Mouse (Mus musculus) intestine, postnatal 0 days (tissue): ENCODE measurements around the gene Plekhm2. TPM values are rescaled to one million over a fixed set of nuclear protein-coding genes. Genes with fewer than 3 reads are reported as not detected.

Experiments
- ATAC-seq: fragments of 200-750 bp; cut with Nextera tagmentation; 2 replicates; pipeline ENCODE4 v1.8.0; 2017; ENCODE audit warnings: mild to moderate bottlenecking, moderate TSS enrichment, moderate library complexity
- H3K27ac ChIP-seq: fragments of 300-500 bp; sonication (generic); 2 replicates; pipeline ENCODE4 v1.5.1; 2014; ENCODE audit warnings: mild to moderate bottlenecking, low read depth, low read length, moderate library complexity
- H3K27me3 ChIP-seq: fragments of 300-500 bp; sonication (generic); replicated peaks from 2 replicates; pipeline ENCODE4 v1.6.1; 2014; ENCODE audit warnings: low read length, mixed read lengths; ENCODE audit not compliant: control insufficient read depth, insufficient read depth
- H3K36me3 ChIP-seq: fragments of 300-500 bp; sonication (generic); 2 replicates; pipeline ENCODE4 v1.6.1; 2014; ENCODE audit warnings: mild to moderate bottlenecking, moderate library complexity; ENCODE audit not compliant: control insufficient read depth, insufficient read depth
- H3K4me1 ChIP-seq: fragments of 300-500 bp; sonication (generic); replicated peaks from 2 replicates; pipeline ENCODE4 v1.6.1; 2014; ENCODE audit warnings: antibody characterized with exemption, low read length, mixed read lengths; ENCODE audit not compliant: control insufficient read depth, insufficient read depth
- H3K4me2 ChIP-seq: fragments of 300-500 bp; sonication (generic); replicated peaks from 2 replicates; pipeline ENCODE4 v1.6.1; 2014; ENCODE audit warnings: low read depth, mild to moderate bottlenecking, moderate library complexity
- H3K4me3 ChIP-seq: fragments of 300-500 bp; sonication (generic); 2 replicates; pipeline ENCODE4 v1.5.1; 2014; ENCODE audit warnings: low read depth, low read length
- H3K9ac ChIP-seq: fragments of 300-500 bp; sonication (generic); 2 replicates; pipeline ENCODE4 v1.6.1; 2014; ENCODE audit warnings: mild to moderate bottlenecking, low read depth, low read length
- H3K9me3 ChIP-seq: fragments of 300-500 bp; sonication (generic); 2 replicates; pipeline ENCODE4 v1.6.1; 2016; ENCODE audit warnings: mixed run types; ENCODE audit not compliant: control insufficient read depth
- CTCF ChIP-seq: sonication (generic); IDR thresholded peaks from 2 replicates; pipeline ENCODE4 v1.5.1; 2016; ENCODE audit warnings: low read depth, mild to moderate bottlenecking, control low read depth, antibody characterized with exemption, moderate library complexity
- WGBS: fragments of 180-500 bp; shearing (Covaris S2); extraction: QIAGEN DNeasy Blood & Tissue Kit; methylation state at CpG from one replicate; pipeline ENCODE4 v1.1.7; 2014; 5-methylcytosine and 5-hydroxymethylcytosine counted together
- polyA plus RNA-seq: library from polyadenylated mRNA; unstranded; fragments of >200 nt; fragmentation: Nextera tagmentation; extraction: Ambion mirVana; gene quantifications from 2 replicates; pipeline ENCODE4 v1.2.1, GENCODE M21; 2015

Gene Plekhm2
- polyA plus RNA-seq, 1 experiment from 2014 or later = 3.1 TPM

DNA sequence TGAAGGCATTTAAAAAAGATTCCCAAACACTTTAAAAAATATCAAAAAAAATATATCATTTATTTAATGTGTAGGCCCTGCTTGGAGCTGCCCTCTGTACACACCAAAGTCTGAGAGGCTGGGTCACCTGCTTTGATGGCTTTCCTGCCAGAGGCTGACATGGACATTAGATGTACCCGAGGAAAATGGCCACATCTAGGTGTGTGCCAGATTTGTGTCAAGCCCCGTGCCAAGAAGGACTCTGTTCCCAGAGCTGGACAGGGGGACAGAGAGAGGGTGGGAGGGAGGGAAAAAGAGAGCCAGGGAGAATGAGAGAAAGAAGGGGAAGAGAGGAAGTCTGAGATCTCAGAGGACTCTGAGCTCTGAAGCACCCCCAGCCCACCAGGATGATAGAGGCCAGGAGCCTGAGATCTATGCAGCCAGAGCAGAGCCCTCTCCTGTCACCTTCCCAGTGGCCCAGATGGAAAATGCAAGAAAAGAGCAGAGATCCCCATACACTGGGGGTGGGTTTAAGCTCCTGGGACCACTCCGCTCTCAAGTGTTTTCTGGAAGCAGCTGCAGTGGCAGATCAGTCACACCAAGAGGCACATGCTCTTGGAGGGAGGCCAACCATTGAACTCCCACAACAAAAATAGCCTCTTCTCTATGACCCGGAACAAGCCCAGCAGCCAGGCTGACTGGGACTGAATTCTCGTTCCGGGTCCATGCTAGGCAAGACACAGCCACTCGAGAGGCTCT lies 21.4 kb downstream of the Plekhm2 start:
- no peak for ATAC-seq
- Histone ChIP-seq H3K27me3 (no peaks in the 10 kb centered on the region), H3K4me1 (no peaks in the 10 kb centered on the region; the same call in 1 of the 2 replicates), H3K9me3 (no peaks in the 10 kb centered on the region), H3K4me3 (no peak overlapping the region), H3K4me2 (no peak overlapping the region), H3K36me3 (peaks cover 42% of the 10 kb centered on the region), H3K9ac (no peak overlapping the region), H3K27ac (peak overlapping the region; percentile 7; the same call in 1 of the 2 replicates)
- TF ChIP-seq CTCF = no peak
- WGBS = 55% methylated on average over 7 of the region's 7 CpGs

DNA sequence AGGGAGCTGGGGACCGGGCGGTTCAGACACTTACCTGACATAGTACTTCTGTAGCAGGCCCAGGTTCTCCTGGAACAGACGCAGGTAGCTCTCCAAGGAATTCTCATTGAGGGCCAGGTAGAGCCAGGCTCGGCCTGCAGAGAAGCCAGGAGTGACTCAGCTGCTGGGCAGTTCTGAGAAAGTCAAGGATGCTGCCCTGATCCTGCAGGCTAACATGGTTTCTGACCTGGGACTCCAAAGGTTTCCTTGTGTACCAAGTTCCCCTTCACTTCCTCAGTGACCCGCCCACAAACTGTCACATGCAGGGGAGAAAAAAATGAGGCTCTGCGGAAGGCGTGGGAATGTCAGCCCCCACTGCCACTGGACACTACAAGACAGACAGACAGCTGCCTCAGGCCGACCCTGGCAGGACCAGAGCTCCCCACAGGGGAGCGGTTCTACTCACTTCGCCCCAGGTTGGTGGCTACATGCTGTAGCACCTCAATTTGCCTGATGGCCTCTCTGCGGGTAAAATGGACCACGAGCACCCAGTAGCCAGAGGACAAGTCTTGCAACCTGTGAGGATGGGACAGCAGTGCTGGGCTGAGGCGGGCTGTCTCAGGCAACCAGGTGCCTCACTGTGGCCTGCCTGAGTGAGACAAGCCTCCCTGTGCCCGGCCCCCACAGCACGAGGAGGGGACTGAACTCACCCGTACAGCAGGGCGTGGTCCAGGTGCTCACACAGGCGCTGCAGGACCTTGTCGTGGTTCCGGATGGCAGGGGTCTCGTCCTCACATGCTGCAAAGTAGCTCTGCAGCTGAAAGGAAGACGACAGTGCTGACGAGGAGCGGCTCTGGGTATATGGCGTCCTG lies 22.5 kb downstream of the Plekhm2 start:
- no peak for TF ChIP-seq CTCF
- peaks cover 46% of the 10 kb centered on the region for H3K36me3 ChIP-seq
- WGBS = 72% methylated on average over 25 of the region's 25 CpGs

DNA sequence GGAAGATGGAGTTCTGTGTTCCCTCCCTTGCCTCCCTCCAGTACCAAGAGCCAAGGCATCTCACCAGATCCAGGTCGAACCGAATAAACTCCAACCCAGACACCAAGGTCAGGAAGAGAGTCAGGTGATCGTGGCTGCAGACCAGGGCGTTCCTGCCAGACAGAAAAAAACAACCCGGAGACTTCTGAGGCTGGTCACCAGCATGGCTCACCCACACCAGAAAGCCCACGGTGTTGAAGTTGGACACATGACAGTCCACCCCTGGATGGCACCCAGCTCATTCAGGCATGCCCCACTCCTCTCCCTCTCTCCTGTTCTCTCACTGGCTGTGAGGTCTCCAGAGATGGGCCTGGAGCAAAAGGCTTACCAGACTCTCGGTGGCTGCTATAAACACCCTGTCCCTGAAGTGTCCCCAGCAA lies 23.3 kb downstream of the Plekhm2 start:
- no peak overlapping the region for H3K9ac ChIP-seq
- H3K27ac ChIP-seq = peak overlapping the region; percentile 4; the same call in 1 of the 2 replicates
- 88% methylated on average over 7 of the region's 7 CpGs for WGBS
- peaks cover 53% of the 10 kb centered on the region for H3K36me3 ChIP-seq
- TF ChIP-seq CTCF = no peak
- no peaks in the 10 kb centered on the region; the same call in 1 of the 2 replicates for H3K4me1 ChIP-seq
- H3K9me3 ChIP-seq = no peaks in the 10 kb centered on the region
- no peak overlapping the region for H3K4me2 ChIP-seq
- no peak for ATAC-seq
- no peaks in the 10 kb centered on the region for H3K27me3 ChIP-seq
- no peak overlapping the region for H3K4me3 ChIP-seq

More for the DNA sequence above, 22.5 kb downstream of the Plekhm2 start:
- ATAC-seq = 0 out of 2 replicates have a peak, but pooled peaks have one; percentile 42
- Histone ChIP-seq H3K4me2 (no peak overlapping the region), H3K9me3 (no peaks in the 10 kb centered on the region), H3K4me1 (no peaks in the 10 kb centered on the region; the same call in 1 of the 2 replicates), H3K9ac (no peak overlapping the region), H3K4me3 (no peak overlapping the region), H3K27ac (peak overlapping the region; percentile 4; the same call in 1 of the 2 replicates), H3K27me3 (no peaks in the 10 kb centered on the region)

DNA sequence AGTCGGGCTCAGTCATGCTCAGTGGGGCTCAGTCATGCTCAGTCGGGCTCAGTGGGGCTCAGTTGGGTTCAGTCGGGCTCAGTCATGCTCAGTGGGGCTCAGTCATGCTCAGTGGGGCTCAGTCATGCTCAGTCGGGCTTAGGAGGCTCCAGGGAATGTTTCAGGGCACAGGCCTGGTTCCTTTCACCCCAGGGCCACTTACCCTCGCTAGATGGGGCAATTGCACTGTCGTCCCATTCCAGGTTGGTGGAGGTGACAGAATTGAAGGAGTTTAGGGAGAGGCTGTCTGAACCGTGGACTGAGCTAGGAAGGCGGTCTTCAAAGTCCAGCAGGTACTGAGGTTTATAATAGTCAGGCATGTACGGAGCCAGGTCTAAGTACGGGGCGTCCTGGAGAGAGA lies 25.2 kb downstream of the Plekhm2 start:
- Histone ChIP-seq H3K27ac (no peak overlapping the region), H3K36me3 (peaks cover 59% of the 10 kb centered on the region), H3K4me2 (no peak overlapping the region), H3K4me1 (no peaks in the 10 kb centered on the region; the same call in 1 of the 2 replicates), H3K9ac (no peak overlapping the region), H3K4me3 (no peak overlapping the region), H3K27me3 (no peaks in the 10 kb centered on the region), H3K9me3 (no peaks in the 10 kb centered on the region)
- ATAC-seq = no peak
- 80% methylated on average over 11 of the region's 11 CpGs for WGBS
- peak; percentile 25; the same call in 1 of the 2 replicates for TF ChIP-seq CTCF

DNA sequence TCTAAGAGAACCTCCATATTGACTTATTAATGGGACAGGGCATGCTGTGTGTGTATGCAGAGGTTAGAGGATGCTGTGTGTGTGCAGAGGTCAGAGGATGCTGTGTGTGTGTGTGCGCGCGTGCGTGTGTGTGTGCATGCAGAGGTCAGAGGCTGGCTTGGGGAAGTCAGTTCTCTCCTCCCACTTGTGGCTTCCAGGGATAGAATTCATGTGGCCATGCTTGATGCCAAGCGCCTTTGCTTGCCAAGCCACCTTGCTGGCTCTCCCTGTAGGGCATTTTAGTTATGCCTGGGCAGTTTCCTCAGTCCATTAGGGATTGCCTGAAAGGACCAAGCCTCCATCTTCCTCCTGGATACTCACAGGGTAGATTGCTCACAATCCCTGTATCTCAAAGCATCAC lies 28.0 kb downstream of the Plekhm2 start:
- Histone ChIP-seq H3K27me3 (no peaks in the 10 kb centered on the region), H3K36me3 (peaks cover 74% of the 10 kb centered on the region), H3K4me2 (no peak overlapping the region), H3K9ac (no peak overlapping the region), H3K4me3 (no peak overlapping the region), H3K9me3 (no peaks in the 10 kb centered on the region), H3K27ac (no peak overlapping the region), H3K4me1 (no peaks in the 10 kb centered on the region)
- 95% methylated on average over 5 of the region's 5 CpGs for WGBS
- no peak for TF ChIP-seq CTCF
- ATAC-seq = no peak

DNA sequence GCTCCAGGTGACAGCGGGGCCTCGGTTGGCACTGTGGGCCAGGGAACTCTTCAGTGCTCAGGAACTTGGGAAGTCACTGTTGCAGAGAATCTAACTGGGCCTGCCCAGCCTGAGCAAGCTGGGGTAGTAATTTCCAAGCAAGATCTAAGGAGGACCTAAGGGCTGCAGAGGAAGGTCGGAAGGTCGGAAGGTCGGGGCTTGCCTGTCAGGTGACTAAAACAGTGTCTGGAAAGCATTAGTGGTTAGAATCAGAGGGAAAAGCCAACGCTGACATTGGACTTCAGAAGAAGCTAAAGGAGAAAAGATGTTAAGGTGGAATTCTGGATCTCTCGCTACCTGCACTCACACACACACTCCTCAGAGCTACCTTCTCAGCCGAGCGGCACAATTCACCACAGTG lies 28.7 kb downstream of the Plekhm2 start:
- H3K9ac ChIP-seq = no peak overlapping the region
- H3K36me3 ChIP-seq = peaks cover 74% of the 10 kb centered on the region
- 84% methylated on average over 9 of the region's 9 CpGs for WGBS
- TF ChIP-seq CTCF = no peak
- no peak overlapping the region for H3K27ac ChIP-seq
- no peak overlapping the region for H3K4me3 ChIP-seq
- H3K4me1 ChIP-seq = no peaks in the 10 kb centered on the region
- no peak for ATAC-seq
- no peak overlapping the region for H3K4me2 ChIP-seq
- no peaks in the 10 kb centered on the region for H3K9me3 ChIP-seq
- no peaks in the 10 kb centered on the region for H3K27me3 ChIP-seq
